Mouse (Mus musculus): ENCODE data around the gene Adam22. TPM values are rescaled to one million over a fixed set of nuclear protein-coding genes. Genes with fewer than 3 reads are reported as not detected.
"Not testable (repeated sequence)": the region's sequence is repeated elsewhere in the genome, so short reads cannot be mapped to it uniquely, and the experiment has no call there.

Gene Adam22
- total RNA-seq, 2 experiments from 2014 or later: 1.5 to 2.3 TPM

DNA sequence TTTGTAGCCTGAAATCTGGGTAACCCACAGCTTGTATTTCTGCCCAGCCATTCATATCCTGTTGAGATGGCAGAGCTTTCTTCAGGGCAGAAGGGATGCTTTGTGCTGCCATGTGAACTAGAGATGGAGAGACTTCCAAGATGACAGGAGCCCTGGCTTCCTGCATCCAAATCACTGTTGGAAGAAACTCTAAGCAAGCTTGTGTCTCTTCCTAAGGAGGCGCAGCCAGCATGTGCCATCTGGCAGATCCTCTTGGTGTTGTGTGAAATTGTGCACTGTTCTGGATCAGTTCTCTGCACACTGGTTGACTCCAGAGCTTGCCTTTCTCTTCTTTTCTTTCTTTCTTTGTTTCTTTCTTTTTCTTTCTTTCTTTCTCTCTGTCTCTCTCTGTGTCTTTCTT, 183.0 kb downstream of the Adam22 start:
- ATAC-seq (replicated peaks; ENCODE audit: poor library complexity, severe bottlenecking): not testable (repeated sequence)

DNA sequence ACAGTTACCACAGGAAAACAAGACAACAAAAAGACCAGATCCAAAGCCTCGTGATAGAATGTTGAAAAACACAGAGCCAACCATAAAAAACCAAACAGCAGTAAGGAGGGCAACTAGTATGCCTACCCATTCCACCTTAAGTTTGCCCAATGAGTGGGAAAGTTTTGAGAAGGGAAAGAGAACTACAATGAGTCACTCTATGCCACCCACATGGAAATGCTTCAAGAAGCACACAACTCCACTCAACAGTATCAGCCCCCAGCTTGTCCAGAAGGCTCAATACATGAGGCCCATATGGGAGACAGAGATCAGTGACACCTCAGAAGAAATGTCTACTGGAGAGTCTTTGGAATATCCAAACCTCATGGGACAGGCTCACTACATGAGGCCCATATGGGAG, 187.3 kb downstream of the Adam22 start:
- ATAC-seq (replicated peaks; ENCODE audit: poor library complexity, severe bottlenecking): no peak

DNA sequence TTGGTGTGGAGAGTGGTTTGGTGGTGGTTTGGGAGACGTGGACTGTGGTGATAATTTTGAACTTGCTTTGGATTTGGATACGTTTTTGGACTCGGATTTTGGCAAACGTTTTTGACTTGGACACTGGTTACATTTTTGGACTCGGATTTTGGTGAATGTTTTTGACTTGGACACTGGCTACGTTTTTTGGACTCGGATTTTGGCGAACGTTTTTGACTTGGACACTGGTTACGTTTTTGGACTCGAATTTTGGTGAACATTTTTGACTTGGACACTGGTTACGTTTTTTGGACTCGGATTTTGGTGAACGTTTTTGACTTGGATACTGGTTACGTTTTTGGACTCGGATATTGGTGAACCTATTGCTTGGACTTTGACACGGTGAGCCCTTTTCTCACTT, 189.8 kb downstream of the Adam22 start:
- no peak for ATAC-seq (replicated peaks; ENCODE audit: poor library complexity, severe bottlenecking)

DNA sequence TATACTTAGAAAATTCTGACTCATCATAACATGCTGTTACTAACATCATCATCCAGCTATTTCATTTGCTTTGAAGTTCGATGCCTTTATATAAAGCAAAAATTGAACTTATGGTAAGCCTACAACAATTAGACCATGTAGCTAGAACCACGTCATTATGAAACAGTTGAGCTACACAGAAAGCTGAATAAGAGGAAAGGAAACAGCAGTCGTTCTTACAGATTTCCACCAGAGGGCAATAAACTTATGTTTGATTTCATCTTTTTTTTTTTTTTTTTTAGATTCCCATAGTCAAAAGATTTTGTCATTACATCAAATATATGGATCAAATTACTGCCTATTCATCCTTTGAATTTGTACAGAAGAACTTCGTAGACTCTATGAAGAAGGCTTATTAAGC, 203.2 kb downstream of the Adam22 start:
- ATAC-seq (replicated peaks; ENCODE audit: poor library complexity, severe bottlenecking): peak; percentile 48; the same call in 1 of the 2 replicates

DNA sequence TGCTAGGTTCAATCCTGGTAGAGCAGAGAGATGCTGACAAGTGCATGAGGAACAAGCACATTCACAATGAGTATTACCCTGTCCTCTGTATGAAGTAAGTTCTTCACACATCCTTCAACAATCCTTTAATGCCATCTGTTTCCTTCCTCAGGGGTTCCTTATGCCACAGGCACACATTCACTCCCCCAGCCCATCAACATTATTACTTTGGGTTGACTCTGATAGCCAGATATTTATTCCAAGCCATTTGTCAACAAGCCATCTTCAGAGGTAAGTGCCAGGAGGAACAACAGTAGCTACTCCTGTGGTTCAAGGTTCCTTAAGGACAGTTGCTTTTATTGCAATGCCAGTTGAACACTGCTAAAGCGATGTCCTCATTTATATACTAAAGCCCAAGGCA, 216.3 kb downstream of the Adam22 start:
- ATAC-seq (replicated peaks; ENCODE audit: poor library complexity, severe bottlenecking): no peak

DNA sequence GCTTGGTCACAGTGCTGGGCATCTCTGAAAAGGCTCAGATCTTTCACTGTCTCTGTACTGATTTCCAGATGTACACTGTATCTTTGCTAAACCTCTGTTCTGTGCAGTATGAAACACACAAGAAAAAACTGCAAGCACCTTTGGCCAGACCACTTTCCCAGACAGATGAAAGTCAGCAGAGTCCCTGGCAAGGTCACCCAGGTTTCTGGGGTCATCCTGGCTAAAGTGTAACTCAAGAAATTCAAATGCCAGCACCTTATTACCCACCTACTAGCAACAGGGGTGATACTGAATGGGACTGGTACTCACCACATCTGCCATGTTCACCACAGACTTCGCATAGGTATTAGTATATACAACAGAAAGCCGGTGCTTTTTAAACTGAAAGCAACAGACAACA, 221.8 kb downstream of the Adam22 start:
- no peak for ATAC-seq (replicated peaks; ENCODE audit: poor library complexity, severe bottlenecking)

DNA sequence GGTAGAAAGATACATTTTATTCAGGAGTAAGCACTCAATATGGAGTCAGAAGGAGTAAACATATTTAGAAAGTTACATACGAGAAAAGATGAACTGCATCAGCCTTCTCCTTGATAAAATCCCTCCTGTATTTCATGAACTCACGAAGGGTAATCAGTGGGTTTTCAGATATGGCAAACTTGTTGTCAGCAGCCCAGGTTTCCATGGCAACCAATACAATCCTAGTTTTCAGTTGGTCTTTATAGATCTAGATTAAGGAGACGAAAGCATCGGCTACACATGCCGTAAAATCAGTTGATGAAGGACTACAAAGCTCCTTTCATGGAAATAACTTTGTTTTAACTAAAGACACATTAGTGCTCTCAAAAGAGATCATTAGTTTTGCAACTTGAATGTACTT, 222.5 kb downstream of the Adam22 start:
- ATAC-seq (replicated peaks; ENCODE audit: poor library complexity, severe bottlenecking): no peak

DNA sequence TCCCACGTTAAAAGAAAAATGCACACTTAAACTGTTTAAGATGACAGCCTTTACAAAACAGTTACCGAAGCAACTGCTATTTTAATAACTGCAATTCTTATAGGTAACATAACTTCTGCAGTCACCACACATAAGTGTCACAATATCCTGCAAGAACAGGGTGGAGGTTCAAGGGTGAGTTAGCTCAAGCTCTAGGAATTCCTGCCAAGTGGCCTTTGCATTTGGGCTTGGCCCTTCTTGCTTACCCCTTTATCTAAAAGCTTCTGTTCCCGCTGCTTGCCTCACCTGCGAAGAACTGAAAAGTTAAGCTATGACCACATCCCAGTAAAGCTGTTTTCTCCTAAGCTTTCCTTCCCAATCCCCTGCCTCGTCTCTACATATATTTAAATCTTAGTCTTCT, 235.4 kb downstream of the Adam22 start:
- no peak for ATAC-seq (replicated peaks; ENCODE audit: poor library complexity, severe bottlenecking)

DNA sequence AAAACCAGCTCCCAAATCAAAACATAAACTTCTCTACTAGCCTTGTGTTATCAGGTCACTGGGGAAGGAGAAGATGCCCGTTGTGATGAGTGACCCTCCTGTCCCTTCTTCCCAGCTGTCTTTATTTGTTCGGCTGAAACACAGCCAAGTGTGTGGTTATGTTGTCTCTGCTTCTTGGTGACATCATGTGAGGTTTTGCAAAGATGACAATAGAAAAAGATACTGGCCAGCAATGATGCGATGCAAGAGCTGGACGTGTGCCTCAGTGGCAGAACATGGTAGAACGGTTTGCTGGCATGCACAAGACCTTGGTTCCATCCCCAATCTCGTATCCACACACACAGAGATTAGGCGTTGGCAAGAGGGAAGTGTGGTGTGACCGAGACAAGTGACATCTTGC, 236.0 kb downstream of the Adam22 start:
- no peak for ATAC-seq (replicated peaks; ENCODE audit: poor library complexity, severe bottlenecking)

DNA sequence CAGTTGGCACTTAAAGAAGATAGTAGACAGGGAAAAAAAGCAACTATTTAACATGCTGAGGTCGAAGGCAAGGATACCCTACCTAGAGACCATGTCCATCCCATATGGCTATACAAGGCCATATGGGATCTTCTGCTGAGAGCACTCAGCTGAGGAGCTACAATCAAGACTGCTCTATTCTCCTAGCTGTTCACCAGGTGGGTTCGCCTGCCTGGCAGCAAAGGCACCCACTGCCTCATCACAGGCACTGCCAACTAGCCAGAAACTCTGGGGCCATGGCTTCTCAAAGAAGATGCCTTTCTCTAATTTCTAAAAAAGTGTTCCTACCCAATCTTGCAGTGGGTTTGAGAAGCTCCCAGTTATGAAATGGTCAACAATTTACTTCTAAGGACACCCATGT, 238.2 kb downstream of the Adam22 start:
- ATAC-seq (replicated peaks; ENCODE audit: poor library complexity, severe bottlenecking): no peak

DNA sequence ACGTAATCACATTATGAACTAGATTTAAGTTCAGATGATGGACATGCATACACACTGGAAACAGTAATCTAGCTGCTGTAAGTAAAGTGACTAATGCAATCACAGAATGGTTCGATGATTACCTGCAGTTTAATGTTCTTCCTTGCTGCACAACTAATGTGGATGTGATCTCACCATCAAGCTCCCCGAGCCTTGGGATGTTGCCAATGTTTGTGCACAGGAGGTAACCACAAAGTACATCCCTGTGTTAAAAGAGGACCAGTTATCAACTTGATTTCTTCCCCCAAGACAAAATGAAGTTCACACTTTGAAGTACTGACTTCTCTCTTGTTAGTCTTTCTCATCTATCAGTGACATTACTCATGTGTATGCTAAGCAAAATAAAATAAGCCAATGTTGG, 247.0 kb downstream of the Adam22 start:
- no peak for ATAC-seq (replicated peaks; ENCODE audit: poor library complexity, severe bottlenecking)

DNA sequence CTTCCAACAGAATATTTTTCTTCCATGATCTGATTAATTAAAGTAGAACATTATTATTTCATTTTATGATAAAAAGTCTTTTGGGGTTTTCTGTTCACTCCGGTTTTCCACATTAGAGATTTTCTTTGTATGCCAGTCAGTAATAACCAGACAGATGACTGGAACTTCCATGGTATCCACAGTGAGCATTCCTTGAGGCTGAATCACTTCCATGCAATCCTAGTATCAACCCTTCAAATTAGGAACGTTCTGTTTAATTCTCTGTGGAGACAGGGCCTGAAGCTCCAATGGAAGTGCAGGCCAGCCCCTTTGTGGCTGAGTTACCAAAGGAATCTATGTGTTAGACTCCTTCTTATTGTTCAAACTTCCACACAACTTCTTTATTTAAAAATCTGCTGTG, 247.9 kb downstream of the Adam22 start:
- ATAC-seq (replicated peaks; ENCODE audit: poor library complexity, severe bottlenecking): no peak

DNA sequence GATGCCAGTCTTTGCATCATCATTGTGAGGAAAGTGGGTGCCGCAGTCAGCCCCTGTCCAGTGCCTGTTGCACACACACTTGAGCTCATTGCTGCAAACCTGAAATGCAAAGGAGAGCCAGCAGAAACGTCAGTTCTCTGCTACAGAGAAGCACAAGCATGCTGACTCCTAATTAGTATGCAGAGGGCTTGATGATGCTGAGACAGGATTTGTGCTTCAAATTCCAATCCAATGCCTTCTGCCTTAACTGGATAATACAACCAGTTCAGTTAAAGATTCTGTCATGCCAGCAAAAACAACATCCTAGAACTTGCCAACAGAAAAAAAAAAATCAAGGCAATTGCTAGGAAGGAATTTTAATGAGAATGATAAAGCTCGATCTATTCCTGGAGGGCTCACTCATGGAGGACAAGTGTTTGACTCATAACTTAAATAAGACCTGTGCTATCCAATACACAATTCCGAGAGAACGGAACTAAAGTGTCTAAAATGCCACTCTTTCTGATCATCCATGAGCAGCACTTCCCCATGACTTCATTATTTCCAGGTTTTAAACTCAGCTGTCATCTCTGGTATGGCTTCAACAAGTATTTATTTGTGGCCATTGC, 251.3 kb downstream of the Adam22 start:
- ATAC-seq (replicated peaks; ENCODE audit: poor library complexity, severe bottlenecking): no peak

DNA sequence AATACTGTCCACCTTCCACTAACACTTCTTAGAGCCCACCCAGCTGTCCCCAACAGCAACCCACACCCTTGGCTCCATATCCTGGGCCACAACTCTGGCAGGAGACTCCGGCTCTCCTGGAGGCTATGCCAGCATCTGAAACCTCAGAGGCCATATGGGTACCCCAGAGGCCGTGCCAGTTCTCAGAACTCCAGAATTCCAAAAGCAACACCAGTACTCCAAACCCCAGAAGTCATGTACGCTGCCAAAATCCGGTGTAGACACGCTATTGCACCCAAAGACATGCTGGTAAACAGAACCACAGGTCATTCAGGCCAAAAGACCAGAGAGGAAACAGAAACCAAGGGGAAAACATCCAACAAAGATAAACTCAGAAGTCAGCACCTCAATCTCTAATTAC, 255.7 kb downstream of the Adam22 start:
- no peak for ATAC-seq (replicated peaks; ENCODE audit: poor library complexity, severe bottlenecking)

DNA sequence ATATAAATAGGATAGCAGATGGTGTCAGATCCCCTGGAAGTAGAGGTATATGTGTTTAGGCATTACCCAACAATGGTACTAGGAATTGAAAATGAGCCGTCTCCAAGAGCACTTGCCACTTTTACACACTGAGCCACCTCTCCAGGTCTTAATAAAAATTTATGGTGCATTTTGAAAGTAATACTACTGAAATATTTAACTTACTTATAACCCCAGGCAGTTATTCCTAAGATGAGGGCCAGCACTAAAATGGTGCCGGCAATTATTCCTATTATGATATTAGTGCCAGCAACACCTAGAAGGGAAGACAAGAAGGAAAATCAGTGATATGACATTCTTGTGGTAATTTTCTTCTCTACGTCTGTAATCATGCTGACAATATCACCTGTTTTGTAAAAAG, 256.3 kb downstream of the Adam22 start:
- ATAC-seq (replicated peaks; ENCODE audit: poor library complexity, severe bottlenecking): no peak

DNA sequence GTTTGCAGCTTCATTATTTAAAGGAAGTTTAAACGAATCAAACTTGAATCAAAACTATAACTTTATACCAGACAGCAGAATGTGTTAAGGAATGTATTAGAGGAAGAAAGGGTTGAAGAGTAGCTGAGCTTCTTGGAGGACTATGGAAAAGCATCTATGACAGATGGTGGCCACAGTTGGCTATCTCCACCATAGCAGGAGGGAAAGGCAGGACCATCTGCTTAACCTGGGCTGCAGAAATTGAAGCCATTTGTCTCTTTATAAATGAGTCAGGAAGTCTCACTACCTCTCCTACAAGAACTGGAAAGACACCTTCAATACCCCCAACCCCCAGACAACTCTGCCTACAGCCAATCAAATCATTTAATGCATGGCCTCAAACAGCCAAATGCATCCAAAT, 272.3 kb downstream of the Adam22 start:
- ATAC-seq (replicated peaks; ENCODE audit: poor library complexity, severe bottlenecking): no peak

DNA sequence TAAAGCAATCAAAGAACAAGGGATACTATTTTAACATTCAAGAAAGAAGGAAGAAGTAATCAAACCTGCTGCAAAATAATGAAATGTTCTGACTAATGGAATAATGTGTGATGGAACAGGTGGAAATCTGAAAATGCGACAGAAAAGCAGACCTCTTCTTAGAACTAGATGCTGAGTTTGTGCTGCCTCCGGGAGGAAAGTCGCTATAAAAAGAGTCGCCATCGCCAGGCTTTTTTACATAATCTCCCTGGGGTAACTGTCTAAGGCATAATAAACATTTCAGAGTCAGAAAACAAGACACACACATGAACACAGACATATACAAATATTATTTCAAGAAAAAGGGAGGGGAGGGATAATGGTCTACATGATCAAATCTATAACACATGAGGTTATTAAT, 273.0 kb downstream of the Adam22 start:
- ATAC-seq (replicated peaks; ENCODE audit: poor library complexity, severe bottlenecking): no peak

DNA sequence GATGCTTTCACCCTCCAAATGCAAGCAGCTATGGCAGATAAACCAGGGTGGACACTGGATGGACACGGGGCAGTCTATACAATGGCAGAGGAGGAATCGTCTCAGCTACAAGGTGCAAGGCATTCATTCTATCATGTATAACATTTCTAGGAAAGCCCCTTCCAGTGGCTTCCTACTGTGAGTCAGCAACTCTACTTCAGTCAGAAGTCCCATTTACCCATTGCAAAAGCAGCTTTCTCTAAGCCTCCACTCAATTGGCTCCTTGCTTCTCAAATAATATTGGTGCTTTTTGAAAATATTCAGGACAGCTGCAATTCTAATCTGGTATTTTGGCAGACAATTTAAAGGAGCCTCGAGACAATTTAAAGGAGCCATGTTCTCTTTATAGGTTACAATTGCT, 279.8 kb downstream of the Adam22 start:
- no peak for ATAC-seq (replicated peaks; ENCODE audit: poor library complexity, severe bottlenecking)

DNA sequence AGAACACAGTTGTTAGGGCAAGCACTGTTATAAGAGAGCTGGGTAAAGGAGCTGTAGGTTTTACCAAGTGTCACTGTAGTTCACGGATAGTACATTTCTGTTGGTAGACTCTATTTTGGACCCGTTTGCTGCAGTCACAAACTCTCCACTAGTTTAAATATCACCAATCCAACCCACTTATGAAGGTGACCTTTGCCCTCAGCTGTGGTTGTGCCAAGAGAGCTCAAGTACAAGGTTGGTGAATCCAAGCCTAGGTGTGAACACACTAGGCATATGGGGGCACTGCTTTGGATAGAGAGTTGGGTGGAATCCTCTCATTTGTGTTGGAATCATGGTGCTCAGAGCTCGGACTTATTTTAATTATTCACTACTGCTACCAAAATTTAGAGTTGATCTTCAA, 282.3 kb downstream of the Adam22 start:
- ATAC-seq (replicated peaks; ENCODE audit: poor library complexity, severe bottlenecking): no peak

DNA sequence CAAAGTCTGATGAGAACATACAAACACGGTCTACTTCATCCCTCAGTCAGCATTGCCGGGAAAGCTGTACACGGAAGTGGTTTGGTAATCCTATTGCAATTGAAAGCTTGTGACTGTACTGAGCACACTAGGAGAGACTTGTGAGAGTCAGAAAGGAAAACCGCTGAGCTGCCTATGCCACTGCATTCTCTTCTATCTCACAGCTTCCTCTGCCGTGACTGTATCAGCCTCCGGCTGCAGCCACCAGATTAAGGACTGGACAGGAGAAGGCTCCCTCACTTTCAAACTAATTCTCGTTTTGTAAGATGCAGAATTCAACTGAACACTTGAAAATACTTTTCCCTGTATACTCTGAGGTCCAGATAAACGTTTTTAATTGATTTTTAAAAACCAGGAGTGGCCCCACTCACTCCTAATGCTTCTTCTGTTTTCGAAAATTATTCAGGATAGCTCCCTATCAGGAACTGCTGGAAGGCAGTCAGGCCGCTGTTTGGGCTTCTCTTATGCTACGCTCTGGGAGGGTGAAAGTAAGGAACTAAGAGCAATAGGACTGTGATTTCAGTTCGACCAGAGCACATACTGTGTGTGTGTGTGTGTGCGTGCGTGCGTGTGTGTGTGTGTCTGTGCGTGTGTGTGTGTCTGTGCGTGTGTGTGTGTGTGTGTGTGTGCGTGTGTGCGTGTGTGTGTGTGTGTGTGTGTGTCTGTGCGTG, 285.0 kb downstream of the Adam22 start:
- ATAC-seq (replicated peaks; ENCODE audit: poor library complexity, severe bottlenecking): peak; percentile 48

DNA sequence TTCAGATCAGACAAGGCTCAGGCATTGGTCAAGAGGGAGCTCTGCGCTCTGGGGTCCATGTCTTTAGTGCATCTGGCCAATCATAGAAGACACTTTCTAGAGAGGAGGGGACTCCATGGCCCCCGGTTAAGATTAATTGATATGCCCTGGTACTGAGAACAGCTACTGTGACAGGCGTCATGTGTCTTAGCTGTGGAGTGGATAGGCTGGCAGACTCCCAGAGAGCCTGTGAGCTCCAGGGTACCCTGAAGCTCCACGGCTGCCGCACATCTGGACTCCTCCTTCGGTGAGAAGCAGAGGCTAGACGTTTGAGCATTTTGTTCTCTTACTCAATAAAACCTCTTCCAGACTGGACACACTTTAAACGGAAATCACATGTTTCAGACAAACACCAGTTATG, 290.5 kb downstream of the Adam22 start:
- ATAC-seq (replicated peaks; ENCODE audit: poor library complexity, severe bottlenecking): no peak

DNA sequence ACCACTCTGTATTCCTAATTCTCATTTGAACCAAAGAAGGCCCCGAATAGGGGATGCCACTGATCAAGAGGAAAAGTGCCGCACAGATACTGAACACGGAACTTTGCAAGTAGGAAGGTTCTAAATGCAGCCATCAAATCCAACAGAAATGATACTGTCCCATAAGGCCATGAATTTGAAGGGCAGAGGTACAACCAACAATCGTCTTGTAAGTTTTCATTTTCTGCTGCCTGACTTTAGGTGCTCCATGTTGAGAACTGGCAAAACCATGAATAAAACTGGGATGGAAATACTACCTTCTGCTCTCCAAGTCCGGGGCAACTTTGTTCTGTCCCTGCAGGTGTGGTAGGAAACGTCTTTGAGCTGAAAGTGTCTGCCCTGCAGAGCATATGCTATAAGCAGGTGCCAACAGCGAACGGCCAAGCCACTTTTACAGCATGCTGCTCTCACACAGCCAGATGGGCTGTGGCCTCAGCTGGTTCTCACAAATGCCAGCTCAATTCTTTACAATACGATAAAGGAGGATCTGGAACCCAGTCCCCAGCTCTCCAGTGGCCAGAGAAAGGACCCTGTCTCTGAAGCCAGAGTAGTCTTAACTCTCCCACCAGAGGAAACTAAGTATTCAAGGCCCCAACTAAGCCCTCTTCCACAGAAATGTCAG, 293.9 kb downstream of the Adam22 start:
- ATAC-seq (replicated peaks; ENCODE audit: poor library complexity, severe bottlenecking): no peak

All from granulocyte monocyte progenitor cell, adult 5-6 weeks (primary cell).